ENCODE assay signal across 8 mouse cellular contexts in the genomic region with DNA sequence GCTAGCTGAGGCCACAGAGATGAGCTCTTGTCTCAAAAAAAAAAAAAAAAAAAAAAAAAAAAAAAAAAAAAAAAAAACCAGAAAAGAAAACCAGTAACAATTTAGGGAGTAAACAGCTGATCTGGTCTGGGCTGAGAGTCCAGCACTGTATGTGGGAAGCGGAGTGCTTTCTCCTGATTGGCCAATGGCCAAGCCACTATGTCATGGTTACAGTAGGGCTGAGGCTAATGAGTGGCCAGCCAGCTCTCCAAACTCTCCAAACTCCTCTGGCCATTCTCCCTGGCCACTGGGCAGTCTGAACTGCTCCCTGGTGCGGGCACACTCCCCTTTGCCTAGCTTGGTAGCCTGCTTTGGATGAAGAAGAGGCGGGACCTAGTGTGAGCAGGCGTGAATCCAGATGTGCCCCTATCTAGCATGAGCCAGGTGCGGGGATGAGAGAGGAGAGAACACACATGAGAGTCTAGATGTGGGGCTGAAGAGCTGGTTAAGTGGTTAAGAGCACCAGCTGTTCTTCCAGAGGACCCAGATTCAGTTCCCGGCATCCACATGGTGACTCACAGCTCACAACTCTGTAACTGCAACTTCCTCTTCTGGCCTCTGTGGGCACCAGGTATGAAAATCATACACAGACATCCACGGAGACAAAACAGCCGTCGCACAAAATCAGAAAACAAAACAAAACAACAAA. TPM values are rescaled to one million over a fixed set of nuclear protein-coding genes. Genes with fewer than 3 reads are reported as not detected.
DNase-seq lines count a peak whose midpoint lies in the region; ATAC-seq and TF ChIP-seq lines count a peak whose summit lies in the region.

No protein-coding gene starts in this region.

- TF ChIP-seq CTCF in Patski (IDR thresholded peaks at IDR 0.05), result no peak

- in situ Hi-C loops in Patski (cut with MboI; ENCODE audit: low pct_unique_long_range_greater_than_20kb), result no loop called here

- CTCF ChIA-PET in Patski (lab: Charles Lee), result interaction anchor here (1.2 to 1.5 kb wide), 2 partner anchors 10 to 14 kb away, joined by 3 read pairs; a partner anchor contains a TSS

- peak; percentile 27 to 57 for DNase-seq in heart, postnatal 14 days
- no peak for DNase-seq in heart, adult 8-10 months (ENCODE audit: low spot score)
- DNase-seq in CD4-positive, CD25-positive, alpha-beta regulatory T cell, adult 2 months (ENCODE audit: low read depth, low spot score), result peak; percentile 57
- DNase-seq in Patski (ENCODE audit: low read depth, low spot score), result no peak
- DNase-seq in lung, postnatal 36 days, result peak; percentile 67
- DNase-seq in left cerebral cortex, postnatal 14 days (ENCODE audit: low spot score in 2 of 2), result no peak
- DNase-seq in frontal cortex, postnatal 10 days (ENCODE audit: low spot score in 2 of 2), result no peak
- DNase-seq in right cerebral cortex, postnatal 25 days, result no peak

- POLR2A ChIA-PET in Patski (lab: Charles Lee), result interaction anchor here (1.1 kb wide), 1 partner anchor 15 kb away, joined by 4 read pairs; no protein-coding TSS in a partner anchor

- intact Hi-C loops in heart, postnatal 14 days (cut with DNase I), result no loop called here
- intact Hi-C loops in left cerebral cortex, postnatal 14 days (cut with DNase I), result no loop called here

- H3K27me3 ChIP-seq in Patski, result no peaks in the 10 kb centered on the region

- ATAC-seq in Patski, result peak; percentile 62

RNA-seq across cellular contexts. Expression of a gene that starts 10.0 kb away (rescaled TPM):
- 1 to 10 TPM in 1 of 2 experiments, under 1 TPM in 1; 0.54 to 1.2 TPM for total RNA-seq in heart, postnatal 14 days (2021)
- total RNA-seq in heart, adult 8-10 months (2022), result under 1 TPM; 0.22 to 0.63 (median 0.46) TPM
- 0.12 TPM for polyA plus RNA-seq in Patski (2021)
- 10 to 100 TPM; 34.1 to 37.3 TPM for total RNA-seq in left cerebral cortex, postnatal 14 days (2021)

RNA-seq across cellular contexts. Expression of a gene that starts 56.0 kb away (rescaled TPM):
- 1 to 10 TPM; 1.3 to 3.4 TPM for total RNA-seq in heart, postnatal 14 days (2021)
- 1 to 10 TPM; 1.6 to 2.5 (median 2.1) TPM for total RNA-seq in heart, adult 8-10 months (2022)
- polyA plus RNA-seq in Patski (2021), result 0.44 TPM
- total RNA-seq in left cerebral cortex, postnatal 14 days (2021), result 1 to 10 TPM in 1 of 2 experiments, under 1 TPM in 1; 0.47 to 1.5 TPM

RNA-seq across cellular contexts. Expression of a gene that starts 58.0 kb away (rescaled TPM):
- total RNA-seq in heart, postnatal 14 days (2021), result 1 to 10 TPM; 1.4 to 1.6 TPM
- 1 to 10 TPM in 3 of 4 experiments, under 1 TPM in 1; 0.92 to 1.8 (median 1.3) TPM for total RNA-seq in heart, adult 8-10 months (2022)
- 2.3 TPM for polyA plus RNA-seq in Patski (2021)
- 1 to 10 TPM; 2.7 to 2.9 TPM for total RNA-seq in left cerebral cortex, postnatal 14 days (2021)

Comparison
In these comparisons a context has a peak if more than half of its experiments do, and no peak if none do; other contexts are left out.
1. DNase-seq: peak in heart, postnatal 14 days (2 of 2), CD4-positive, CD25-positive, alpha-beta regulatory T cell, adult 2 months (single experiment) and lung, postnatal 36 days (single experiment); none in heart, adult 8-10 months (single experiment), Patski (single experiment), left cerebral cortex, postnatal 14 days (0 of 2), frontal cortex, postnatal 10 days (0 of 2) and right cerebral cortex, postnatal 25 days (single experiment).
2. RNA of a gene that starts 10.0 kb away (total RNA-seq): 34.1 to 37.3 TPM in left cerebral cortex, postnatal 14 days; 0.54 to 1.2 TPM in heart, postnatal 14 days and 0.22 to 0.63 TPM in heart, adult 8-10 months; every median in the first group is over 10 times any median in the second.